Mouse (Mus musculus): ENCODE data around the gene Pabpc6.
A peak's percentile ranks its signal among the peaks of the same experiment; 100 is the strongest.

Pabpc6 gene

GRCm38 (mm10) chr17:9669283-9669905 is at the start of gene Pabpc6:
TSS of gene Pabpc6 (minus strand) at chr17:9669717.
- DNase-seq = no peak

GRCm38 (mm10) chr17:9710910-9711309 is 41.4 kb upstream of the Pabpc6 start:
- no peak for DNase-seq

DNA sequence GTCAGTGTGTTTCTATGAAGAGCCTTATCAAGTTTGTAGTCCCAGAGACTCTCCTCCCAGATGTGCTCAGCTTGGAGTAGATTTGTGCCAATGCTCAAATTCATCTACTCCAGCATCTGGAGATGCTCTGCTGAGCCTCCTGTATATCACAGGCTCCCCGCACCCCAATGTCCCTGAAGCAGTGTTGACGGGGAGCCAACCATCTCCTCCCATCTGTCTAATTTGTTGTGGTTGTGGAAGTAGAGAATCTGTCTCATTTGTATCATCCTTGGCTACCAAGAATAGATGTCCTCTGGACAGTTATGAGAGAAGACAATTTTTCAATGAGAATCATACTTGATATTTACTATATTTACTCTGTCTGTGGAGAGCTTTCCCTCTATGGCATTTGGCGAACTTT is 39.4 kb upstream of the Pabpc6 start:
- no peak for DNase-seq

DNA sequence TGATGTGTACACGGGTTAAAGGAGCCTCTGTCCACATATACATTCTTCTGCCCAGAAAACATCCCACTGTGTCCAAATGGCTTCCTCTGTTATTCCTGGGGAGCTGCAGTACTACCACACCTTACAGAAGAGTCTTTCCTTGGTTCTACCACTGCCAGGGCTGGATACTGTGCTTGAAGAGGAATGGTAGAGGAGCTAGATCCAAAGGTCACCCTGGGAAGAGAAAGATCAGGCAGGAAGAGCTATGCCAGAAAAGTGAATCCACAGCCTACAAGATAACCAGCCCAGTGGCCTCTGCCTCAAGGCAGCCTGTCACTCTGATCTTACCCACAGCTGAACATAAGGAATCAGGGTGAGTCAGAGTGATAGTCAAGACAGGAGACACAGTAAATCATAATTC is 37.8 kb upstream of the Pabpc6 start:
- DNase-seq = no peak

- peak; percentile 92 for DNase-seq
These were observed 28.2 kb upstream of the Pabpc6 start for GRCm38 (mm10) chr17:9697763-9698162.

DNA sequence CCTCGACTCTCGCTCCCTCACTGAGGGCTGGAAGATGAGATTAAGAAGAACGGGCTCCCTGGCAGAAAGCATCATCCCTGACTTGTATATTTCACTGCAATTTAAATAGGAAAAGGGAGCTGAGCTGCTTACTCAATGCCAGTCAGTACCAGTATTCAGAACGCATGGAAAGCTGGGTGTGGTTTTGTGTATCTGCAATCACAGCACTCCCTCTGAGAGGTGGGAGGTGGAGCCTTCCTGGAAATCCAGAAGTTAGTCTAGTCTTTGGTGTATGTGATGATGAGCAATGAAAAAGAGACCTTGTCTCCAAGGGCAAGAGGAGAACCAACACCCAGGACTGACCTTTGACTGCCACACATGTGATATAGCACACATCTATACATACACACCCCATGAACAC is 21.7 kb upstream of the Pabpc6 start:
- no peak for DNase-seq

GRCm38 (mm10) chr17:9683539-9684155 is 14.1 kb upstream of the Pabpc6 start:
- DNase-seq = no peak

GRCm38 (mm10) chr17:9680741-9681140 is 11.2 kb upstream of the Pabpc6 start:
- DNase-seq = peak; percentile 35

DNA sequence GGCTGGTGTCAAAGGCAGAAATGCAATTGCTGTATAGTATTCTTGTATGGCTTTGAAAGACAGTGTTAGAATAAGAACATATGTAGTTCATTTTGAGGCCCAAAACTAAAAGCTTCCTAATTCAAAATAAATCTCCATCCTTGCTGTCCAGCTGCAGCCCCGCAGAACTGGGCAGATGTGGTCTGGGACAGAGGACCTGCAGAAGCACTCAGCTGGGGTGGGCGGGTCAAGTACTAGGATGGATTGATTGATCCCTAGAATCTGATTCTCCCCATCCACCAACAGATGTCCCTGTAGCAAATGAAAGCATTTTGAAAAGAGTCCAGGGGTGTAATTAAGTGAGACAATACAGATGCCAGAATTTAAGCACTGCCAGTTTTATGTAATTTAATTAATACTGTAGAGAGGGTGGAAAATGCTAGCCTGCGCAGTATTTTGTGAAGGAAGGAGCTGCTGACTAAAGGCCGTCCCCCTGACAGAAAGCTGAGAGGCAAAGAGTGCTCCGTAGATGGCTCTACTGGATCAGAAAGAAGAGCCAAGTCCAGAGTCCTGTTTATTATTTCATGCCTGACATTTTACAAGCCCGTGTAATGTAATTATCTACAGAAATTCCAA is 5.8 kb upstream of the Pabpc6 start:
- no peak for DNase-seq

- DNase-seq = no peak
These were observed 1.6 kb downstream of the Pabpc6 start for GRCm38 (mm10) chr17:9667955-9668354.

GRCm38 (mm10) chr17:9658651-9659050 is 10.9 kb downstream of the Pabpc6 start:
- no peak for DNase-seq

DNA sequence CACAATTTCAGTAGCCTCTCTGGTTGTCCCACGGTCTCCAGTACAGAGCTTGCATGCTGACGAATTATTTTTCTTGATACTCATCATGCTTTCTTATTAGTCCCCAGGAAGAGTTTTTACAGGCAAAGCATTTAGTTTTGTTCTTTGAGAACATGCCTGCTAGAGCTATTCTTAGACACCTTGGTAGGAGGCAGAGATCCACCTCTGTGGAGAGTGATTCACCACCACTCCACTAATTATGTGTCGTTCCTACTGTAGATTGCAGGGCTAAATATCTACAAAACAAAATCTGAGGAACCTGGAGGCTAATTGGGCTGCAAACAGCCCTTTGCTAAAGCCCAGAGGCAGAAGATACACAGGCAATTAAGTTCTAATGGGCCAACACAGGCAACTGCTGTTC is 15.4 kb downstream of the Pabpc6 start:
- DNase-seq = peak; percentile 8

DNA sequence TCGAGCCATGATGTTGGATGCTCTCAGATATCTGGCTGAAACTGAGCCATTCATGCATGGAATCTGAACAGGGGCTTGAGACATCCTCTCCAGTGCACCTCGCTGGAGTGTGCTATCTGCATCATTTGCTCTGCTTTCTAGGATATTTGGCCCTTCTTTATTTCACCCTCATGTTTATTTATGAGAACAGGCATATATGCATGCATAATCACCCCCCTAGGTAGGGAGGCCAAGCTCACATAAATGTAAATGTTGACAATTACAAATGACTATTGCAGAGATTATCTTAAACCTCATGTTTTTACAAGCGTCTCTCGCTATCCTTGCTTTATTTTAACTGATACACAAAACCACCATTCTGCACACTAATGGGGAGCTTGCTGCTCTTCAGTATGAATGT is 21.9 kb downstream of the Pabpc6 start:
- no peak for DNase-seq

- no peak for DNase-seq
These were observed 25.8 kb downstream of the Pabpc6 start for GRCm38 (mm10) chr17:9643657-9644180.

DNA sequence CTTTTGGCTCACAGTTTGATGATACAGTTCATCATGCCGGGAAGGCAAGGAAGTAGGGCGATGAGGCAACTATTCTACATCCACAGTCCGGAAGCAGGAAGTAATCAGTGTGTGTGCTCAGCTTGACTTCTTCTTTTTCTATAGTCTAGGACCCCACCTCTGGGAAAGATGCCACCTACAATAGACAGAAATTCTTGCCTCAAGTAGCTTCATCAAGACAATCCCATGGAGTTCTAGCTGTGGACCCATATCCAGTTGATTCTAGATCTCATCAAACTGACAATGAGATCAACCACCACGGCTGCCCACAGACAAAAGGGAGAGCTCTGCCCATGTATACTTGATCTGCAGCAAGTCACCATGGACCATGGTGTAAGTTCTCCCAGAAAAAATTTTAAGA is 32.5 kb downstream of the Pabpc6 start:
- DNase-seq = no peak

GRCm38 (mm10) chr17:9632579-9633252 is 36.8 kb downstream of the Pabpc6 start:
- no peak for DNase-seq

- DNase-seq = no peak
These were observed 37.4 kb downstream of the Pabpc6 start for GRCm38 (mm10) chr17:9632140-9632539.

DNA sequence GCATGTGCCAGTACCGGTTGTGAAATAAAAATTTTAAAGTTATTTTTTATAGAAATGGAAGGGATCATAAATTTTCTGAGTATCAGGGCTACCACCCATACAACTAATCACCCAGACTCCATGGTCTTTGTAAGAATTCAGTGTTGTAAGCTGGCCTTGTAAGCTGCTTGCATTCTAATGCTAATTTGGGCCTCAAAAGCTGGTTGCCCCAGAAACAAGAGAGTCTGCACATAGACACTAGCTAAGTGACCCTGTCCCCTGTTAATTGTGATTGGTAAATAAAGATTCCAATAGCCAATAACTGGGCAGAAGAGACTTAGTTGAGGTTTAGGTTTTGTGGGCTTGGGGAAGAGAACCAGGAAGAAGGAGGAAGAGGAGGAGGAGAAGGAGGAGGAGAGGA is 38.4 kb downstream of the Pabpc6 start:
- DNase-seq = no peak

- DNase-seq = no peak
These were observed 42.5 kb downstream of the Pabpc6 start for GRCm38 (mm10) chr17:9627011-9627410.

All from retina, postnatal 1 day (tissue).